Mouse (Mus musculus) hindbrain, postnatal 0 days (tissue): Measurements from ENCODE around the gene Kctd13. TPM values are rescaled to one million over a fixed set of nuclear protein-coding genes. Genes with fewer than 3 reads are reported as not detected.

ENCODE experiments used
- ATAC-seq: fragments of 200-750 bp; cut with Nextera tagmentation; 2 replicates; pipeline ENCODE4 v1.8.0; 2017; ENCODE audit warnings: mild to moderate bottlenecking, moderate TSS enrichment, moderate library complexity
- DNase-seq: peaks from one replicate; pipeline ENCODE4 v3.0.0-alpha.2; 2015; ENCODE audit warnings: low spot score
- H3K27ac ChIP-seq: fragments of 300-500 bp; sonication (generic); 2 replicates; pipeline ENCODE4 v1.5.1; 2014; ENCODE audit warnings: mild to moderate bottlenecking
- H3K27me3 ChIP-seq: fragments of 300-500 bp; sonication (generic); 2 replicates; pipeline ENCODE4 v1.6.1; 2014; ENCODE audit warnings: low read length, mixed read lengths; ENCODE audit not compliant: insufficient read depth
- H3K36me3 ChIP-seq: fragments of 300-500 bp; sonication (generic); 2 replicates; pipeline ENCODE4 v1.6.1; 2014; ENCODE audit warnings: low read length, mixed read lengths; ENCODE audit not compliant: insufficient read depth
- H3K4me1 ChIP-seq: fragments of 300-500 bp; sonication (generic); 2 replicates; pipeline ENCODE4 v1.6.1; 2014; ENCODE audit warnings: antibody characterized with exemption, low read length, mixed read lengths; ENCODE audit not compliant: insufficient read depth
- H3K4me2 ChIP-seq: fragments of 300-500 bp; sonication (generic); 2 replicates; pipeline ENCODE4 v1.6.1; 2014; ENCODE audit warnings: low read depth, mild to moderate bottlenecking, low read length, moderate library complexity, mixed read lengths
- H3K4me3 ChIP-seq: fragments of 300-500 bp; sonication (generic); 2 replicates; pipeline ENCODE4 v1.5.1; 2014; ENCODE audit warnings: low read length
- H3K9ac ChIP-seq: fragments of 300-500 bp; sonication (generic); replicated peaks from 2 replicates; pipeline ENCODE4 v1.6.1; 2014; ENCODE audit warnings: mild to moderate bottlenecking, low read length, moderate library complexity, mixed read lengths
- H3K9me3 ChIP-seq: fragments of 300-500 bp; sonication (generic); 2 replicates; pipeline ENCODE4 v1.6.1; 2016; ENCODE audit warnings: low read length, mixed read lengths
- CTCF ChIP-seq: IDR thresholded peaks from 2 replicates; pipeline ENCODE4 v1.5.1; 2016; ENCODE audit warnings: antibody characterized with exemption, control low read depth, low read depth
- WGBS: fragments of 180-500 bp; shearing (Covaris S2); extraction: QIAGEN DNeasy Blood & Tissue Kit; methylation state at CpG from one replicate; pipeline ENCODE4 v1.1.7; 2014; 5-methylcytosine and 5-hydroxymethylcytosine counted together
- polyA plus RNA-seq: library from polyadenylated mRNA; unstranded; fragments of >200 nt; fragmentation: Nextera tagmentation; extraction: Ambion mirVana; gene quantifications from 2 replicates; pipeline ENCODE4 v1.2.1, GENCODE M21; 2015
- total RNA-seq: library from RNA; depleted of rRNA; stranded (reverse); fragments of >200 nt; gene quantifications from 2 replicates; pipeline ENCODE4 v1.2.3, GENCODE M21; 2014; rRNA removed

Gene Kctd13
- total and polyA plus RNA-seq, 2 experiments from 2014 or later, result 128 to 129 TPM

DNA sequence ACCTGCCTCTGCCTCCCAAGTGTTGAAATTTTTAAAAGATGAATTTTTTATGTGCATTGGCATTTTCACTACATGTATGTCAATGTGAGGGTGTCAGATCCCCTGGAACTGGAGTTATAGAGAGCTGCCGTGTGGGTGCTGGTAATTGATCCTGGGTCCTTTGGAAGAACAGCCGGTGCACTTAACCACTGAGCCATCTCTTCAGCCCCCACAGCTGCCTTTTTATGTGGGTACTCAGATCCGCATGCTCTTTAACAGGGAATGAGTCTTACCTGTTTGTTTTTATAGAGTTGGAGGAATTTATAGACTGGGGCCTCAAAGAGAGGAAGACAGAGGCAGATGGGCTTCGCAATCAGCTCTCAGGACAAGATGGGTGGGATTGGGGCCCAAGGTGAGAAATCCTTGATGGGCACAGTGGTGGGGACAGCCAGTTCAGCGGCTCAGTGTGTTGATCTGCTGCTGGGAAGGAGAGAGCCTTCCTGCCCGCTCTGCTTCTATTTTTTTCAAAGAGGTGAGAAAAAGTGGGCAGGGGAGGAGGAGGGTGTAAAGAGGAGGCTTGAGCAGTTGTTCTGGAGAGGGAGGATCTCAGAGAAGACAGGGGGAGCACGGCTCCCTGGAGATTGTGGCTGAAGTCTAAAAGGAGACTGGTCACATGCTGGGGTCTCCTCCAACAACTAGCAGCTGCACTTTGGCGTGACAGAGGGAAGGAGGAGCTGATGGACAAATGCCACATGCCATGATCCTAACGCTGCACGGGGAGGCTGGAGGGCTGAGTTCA, 56.2 kb downstream of the Kctd13 start:
- ATAC-seq (no peak), DNase-seq (no peak)
- H3K27ac ChIP-seq, result no peak overlapping the region
- no peak overlapping the region for H3K4me3 ChIP-seq
- 57% methylated on average over 10 of the region's 10 CpGs for WGBS
- H3K27me3 ChIP-seq, result no peaks in the 10 kb centered on the region
- no peak overlapping the region for H3K4me2 ChIP-seq
- peaks cover 8% of the 10 kb centered on the region; the same call in 1 of the 2 replicates for H3K36me3 ChIP-seq
- TF ChIP-seq CTCF, result no peak
- H3K4me1 ChIP-seq, result no peaks in the 10 kb centered on the region
- H3K9ac ChIP-seq, result no peak overlapping the region
- no peaks in the 10 kb centered on the region for H3K9me3 ChIP-seq

DNA sequence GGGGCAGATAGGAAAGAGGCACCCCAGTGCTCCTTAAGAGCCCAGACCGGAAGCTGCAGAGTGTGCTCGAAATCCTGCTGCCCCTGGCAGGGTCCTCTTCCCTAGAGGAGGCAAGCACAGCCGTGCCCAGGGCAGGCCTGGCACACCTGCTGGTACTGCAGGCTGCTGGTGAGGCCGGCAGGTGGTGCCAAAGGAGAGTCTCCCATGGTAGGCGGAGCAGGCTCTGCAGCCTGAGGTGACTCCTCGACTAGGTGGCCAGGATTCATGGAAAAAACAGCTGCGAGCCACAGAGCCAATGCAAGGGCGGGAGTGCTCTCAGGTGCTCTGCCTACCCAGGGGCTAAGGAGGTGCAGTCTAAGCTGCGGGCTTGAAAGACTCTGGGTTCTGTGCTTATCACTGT, 57.6 kb downstream of the Kctd13 start:
- Histone ChIP-seq H3K9ac (no peak overlapping the region), H3K4me3 (no peak overlapping the region), H3K4me1 (no peaks in the 10 kb centered on the region), H3K36me3 (no peaks in the 10 kb centered on the region; the same call in 1 of the 2 replicates), H3K27me3 (no peaks in the 10 kb centered on the region), H3K27ac (no peak overlapping the region), H3K9me3 (no peaks in the 10 kb centered on the region), H3K4me2 (no peak overlapping the region)
- TF ChIP-seq CTCF, result peak; percentile 69
- ATAC-seq (peak; percentile 73), DNase-seq (peak; percentile 56)
- WGBS, result 43% methylated on average over 9 of the region's 9 CpGs

DNA sequence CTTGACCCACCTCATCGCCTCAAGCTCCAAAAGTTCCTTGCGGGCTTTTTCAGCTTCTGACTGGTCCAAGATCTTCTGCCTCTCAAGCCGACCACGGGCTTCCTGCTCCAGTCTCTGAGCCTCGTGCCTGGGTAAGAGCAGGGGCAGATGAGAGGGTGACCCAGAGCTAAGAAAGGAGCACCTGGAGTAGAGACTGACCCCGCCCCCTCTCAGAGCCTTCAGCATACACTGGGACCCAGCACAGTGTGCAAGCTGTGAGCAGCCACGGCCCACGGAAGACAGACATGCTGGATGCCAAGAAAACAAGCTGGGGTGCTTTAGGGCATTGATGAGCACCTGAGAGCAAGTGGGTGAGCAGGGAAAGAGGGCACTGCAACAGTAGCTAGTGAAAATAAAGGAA, 60.1 kb downstream of the Kctd13 start:
- TF ChIP-seq CTCF, result no peak
- no peak overlapping the region for H3K9ac ChIP-seq
- no peak overlapping the region for H3K4me3 ChIP-seq
- 72% methylated on average over 8 of the region's 8 CpGs for WGBS
- ATAC-seq, result no peak
- no peak for DNase-seq
- H3K27me3 ChIP-seq, result no peaks in the 10 kb centered on the region
- H3K9me3 ChIP-seq, result no peaks in the 10 kb centered on the region
- H3K27ac ChIP-seq, result no peak overlapping the region
- H3K36me3 ChIP-seq, result no peaks in the 10 kb centered on the region
- no peaks in the 10 kb centered on the region for H3K4me1 ChIP-seq
- H3K4me2 ChIP-seq, result no peak overlapping the region

Other genes starting within 250 kb of the Kctd13 start
- 67.1 and 122 TPM in 2 replicates for gene Bola2, start 233.5 kb upstream of the Kctd13 start, total RNA-seq
- gene Bola2, start 233.5 kb upstream of the Kctd13 start, polyA plus RNA-seq, result 164 and 172 TPM in 2 replicates
- gene Slx1b, start 233.1 kb upstream of the Kctd13 start, total RNA-seq, result 17.0 and 17.6 TPM in 2 replicates
- 8.6 and 9.3 TPM in 2 replicates for gene Slx1b, start 233.1 kb upstream of the Kctd13 start, polyA plus RNA-seq
- gene Coro1a, start 221.1 kb upstream of the Kctd13 start, total RNA-seq, result 113 and 150 TPM in 2 replicates
- 88.1 and 93.7 TPM in 2 replicates for gene Coro1a, start 221.1 kb upstream of the Kctd13 start, polyA plus RNA-seq
- gene Mapk3, start 169.3 kb upstream of the Kctd13 start, total RNA-seq, result 109 and 132 TPM in 2 replicates
- gene Mapk3, start 169.3 kb upstream of the Kctd13 start, polyA plus RNA-seq, result 99.9 and 107 TPM in 2 replicates
- gene Gdpd3, start 162.5 kb upstream of the Kctd13 start, total RNA-seq, result 0.43 and 3.4 TPM in 2 replicates
- 0.92 and 0.99 TPM in 2 replicates for gene Gdpd3, start 162.5 kb upstream of the Kctd13 start, polyA plus RNA-seq
- gene Ypel3, start 151.9 kb upstream of the Kctd13 start, total RNA-seq, result 163 and 240 TPM in 2 replicates
- 239 and 242 TPM in 2 replicates for gene Ypel3, start 151.9 kb upstream of the Kctd13 start, polyA plus RNA-seq
- gene Tbx6, start 147.4 kb upstream of the Kctd13 start, total RNA-seq, result 0.16 and 2.1 TPM in 2 replicates
- gene Tbx6, start 147.4 kb upstream of the Kctd13 start, polyA plus RNA-seq, result 0.26 and 0.29 TPM in 2 replicates
- 126 and 199 TPM in 2 replicates for gene Ppp4c, start 136.4 kb upstream of the Kctd13 start, total RNA-seq
- 142 and 143 TPM in 2 replicates for gene Ppp4c, start 136.4 kb upstream of the Kctd13 start, polyA plus RNA-seq
- 40.1 and 44.8 TPM in 2 replicates for gene Fam57b, start 131.2 kb upstream of the Kctd13 start, total RNA-seq
- 40.7 and 44.3 TPM in 2 replicates for gene Fam57b, start 131.2 kb upstream of the Kctd13 start, polyA plus RNA-seq
- gene 4930451I11Rik, start 97.2 kb upstream of the Kctd13 start, total RNA-seq, result not detected in 2 replicates
- 0.54 TPM in 1 of 2 replicates, not detected in the other for gene 4930451I11Rik, start 97.2 kb upstream of the Kctd13 start, polyA plus RNA-seq
- 40.5 and 57.3 TPM in 2 replicates for gene Doc2a, start 81.5 kb upstream of the Kctd13 start, total RNA-seq
- 31.3 and 37.6 TPM in 2 replicates for gene Doc2a, start 81.5 kb upstream of the Kctd13 start, polyA plus RNA-seq
- 4.3 and 9.4 TPM in 2 replicates for gene Hirip3, start 66.9 kb upstream of the Kctd13 start, total RNA-seq
- gene Hirip3, start 66.9 kb upstream of the Kctd13 start, polyA plus RNA-seq, result 20.6 and 21.1 TPM in 2 replicates
- 61.0 and 66.9 TPM in 2 replicates for gene Ino80e, start 66.5 kb upstream of the Kctd13 start, total RNA-seq
- gene Ino80e, start 66.5 kb upstream of the Kctd13 start, polyA plus RNA-seq, result 85.2 and 85.5 TPM in 2 replicates
- gene Taok2, start 44.2 kb upstream of the Kctd13 start, total RNA-seq, result 140 and 143 TPM in 2 replicates
- gene Taok2, start 44.2 kb upstream of the Kctd13 start, polyA plus RNA-seq, result 41.0 and 43.7 TPM in 2 replicates
- gene Tmem219, start 6.0 kb upstream of the Kctd13 start, total RNA-seq, result 45.9 and 47.0 TPM in 2 replicates
- gene Tmem219, start 6.0 kb upstream of the Kctd13 start, polyA plus RNA-seq, result 35.1 and 39.1 TPM in 2 replicates
- gene Asphd1, start 20.7 kb downstream of the Kctd13 start, total RNA-seq, result 35.7 and 58.1 TPM in 2 replicates
- gene Asphd1, start 20.7 kb downstream of the Kctd13 start, polyA plus RNA-seq, result 15.9 and 16.0 TPM in 2 replicates
- 253 and 282 TPM in 2 replicates for gene Sez6l2, start 21.7 kb downstream of the Kctd13 start, total RNA-seq
- 58.8 and 66.5 TPM in 2 replicates for gene Sez6l2, start 21.7 kb downstream of the Kctd13 start, polyA plus RNA-seq
- gene Cdipt, start 47.0 kb downstream of the Kctd13 start, total RNA-seq, result 203 and 240 TPM in 2 replicates
- gene Cdipt, start 47.0 kb downstream of the Kctd13 start, polyA plus RNA-seq, result 146 and 150 TPM in 2 replicates
- 0.31 TPM in 1 of 2 replicates, not detected in the other for gene Cdiptos, start 47.2 kb downstream of the Kctd13 start, total RNA-seq
- gene Cdiptos, start 47.2 kb downstream of the Kctd13 start, polyA plus RNA-seq, result 0.95 and 1.4 TPM in 2 replicates
- 6.5 and 6.9 TPM in 2 replicates for gene Mvp, start 85.7 kb downstream of the Kctd13 start, total RNA-seq
- gene Mvp, start 85.7 kb downstream of the Kctd13 start, polyA plus RNA-seq, result 5.5 and 5.8 TPM in 2 replicates
- gene Pagr1b, start 87.6 kb downstream of the Kctd13 start, total RNA-seq, result 1.2 TPM in 1 of 2 replicates, not detected in the other
- gene Pagr1b, start 87.6 kb downstream of the Kctd13 start, polyA plus RNA-seq, result 0.49 and 1.5 TPM in 2 replicates
- 11.1 and 30.3 TPM in 2 replicates for gene Pagr1a, start 88.5 kb downstream of the Kctd13 start, total RNA-seq
- 31.2 and 48.6 TPM in 2 replicates for gene Pagr1a, start 88.5 kb downstream of the Kctd13 start, polyA plus RNA-seq
- 7.1 and 40.2 TPM in 2 replicates for gene Gm42742, start 92.2 kb downstream of the Kctd13 start, total RNA-seq
- 47.7 and 60.2 TPM in 2 replicates for gene Gm42742, start 92.2 kb downstream of the Kctd13 start, polyA plus RNA-seq
- gene Prrt2, start 92.3 kb downstream of the Kctd13 start, total RNA-seq, result 138 and 144 TPM in 2 replicates
- 79.0 and 99.9 TPM in 2 replicates for gene Prrt2, start 92.3 kb downstream of the Kctd13 start, polyA plus RNA-seq
- gene Maz, start 98.2 kb downstream of the Kctd13 start, total RNA-seq, result 222 and 237 TPM in 2 replicates
- 69.3 and 70.5 TPM in 2 replicates for gene Maz, start 98.2 kb downstream of the Kctd13 start, polyA plus RNA-seq
- gene Kif22, start 113.6 kb downstream of the Kctd13 start, total RNA-seq, result 8.1 and 9.1 TPM in 2 replicates
- 24.5 and 29.3 TPM in 2 replicates for gene Kif22, start 113.6 kb downstream of the Kctd13 start, polyA plus RNA-seq
- not detected in 2 replicates for gene Zg16, start 158.4 kb downstream of the Kctd13 start, total RNA-seq
- not detected in 2 replicates for gene Zg16, start 158.4 kb downstream of the Kctd13 start, polyA plus RNA-seq
- 0.68 and 2.3 TPM in 2 replicates for gene AI467606, start 162.5 kb downstream of the Kctd13 start, total RNA-seq
- gene AI467606, start 162.5 kb downstream of the Kctd13 start, polyA plus RNA-seq, result 1.0 and 1.1 TPM in 2 replicates
- 1.0 and 2.0 TPM in 2 replicates for gene Qprt, start 193.3 kb downstream of the Kctd13 start, total RNA-seq
- gene Qprt, start 193.3 kb downstream of the Kctd13 start, polyA plus RNA-seq, result 1.7 and 1.8 TPM in 2 replicates
- gene Spn, start 208.9 kb downstream of the Kctd13 start, total RNA-seq, result 0.11 and 0.21 TPM in 2 replicates
- 0.05 and 0.09 TPM in 2 replicates for gene Spn, start 208.9 kb downstream of the Kctd13 start, polyA plus RNA-seq